Mouse (Mus musculus): ENCODE measurements around the gene Olfr1024. TPM values are rescaled to one million over a fixed set of nuclear protein-coding genes. Genes with fewer than 3 reads are reported as not detected.

Olfr1024 gene
- polyA plus RNA-seq, 1 experiment: not detected

- H3K9ac ChIP-seq (ENCODE audit: low read depth, poor library complexity, severe bottlenecking): no peak within 1 kb of the TSS
- no peaks in the 10 kb centered on the region for H3K27me3 ChIP-seq (ENCODE audit: control insufficient read depth, insufficient read depth, low read length, poor library complexity, severe bottlenecking)
- H3K4me1 ChIP-seq (ENCODE audit: control insufficient read depth, insufficient read depth, low read length): no peaks in the 10 kb centered on the region
- H3K27ac ChIP-seq (ENCODE audit: insufficient read depth, low read length): no peak within 1 kb of the TSS
- TF ChIP-seq POLR2A (IDR thresholded peaks at IDR 0.05; ENCODE audit: insufficient read depth, low read length): no peak
- no peak for TF ChIP-seq CTCF (IDR thresholded peaks at IDR 0.05; ENCODE audit: low read depth, low read length)
- TF ChIP-seq EP300 (IDR thresholded peaks at IDR 0.05; ENCODE audit: insufficient read depth, low read depth, low read length): no peak
- no peaks in the 10 kb centered on the region for H3K9me3 ChIP-seq (replicated peaks; ENCODE audit: control insufficient read depth, insufficient read depth, low read length, poor library complexity, severe bottlenecking)
- no peaks in the 10 kb centered on the region for H3K36me3 ChIP-seq (ENCODE audit: control insufficient read depth, insufficient read depth, low read length, poor library complexity, severe bottlenecking)
- H3K4me3 ChIP-seq (ENCODE audit: low read depth, low read length): no peak within 1 kb of the TSS
Measured at GRCm38 (mm10) chr2:85868294-85868693, 36.6 kb downstream of the Olfr1024 start, which contains the start of gene Olfr1022. Gene Olfr1022 (plus strand): TSS chr2:85868594.

Other genes starting within 250 kb of the Olfr1024 start
- gene Olfr154, start 240.6 kb downstream of the Olfr1024 start, polyA plus RNA-seq (2011; ENCODE audit: insufficient read depth, insufficient read length, low read depth, missing spikeins): not detected in 2 replicates
- not detected in 2 replicates for gene Olfr1006, start 226.3 kb downstream of the Olfr1024 start, polyA plus RNA-seq (2011; ENCODE audit: insufficient read depth, insufficient read length, low read depth, missing spikeins)
- gene Olfr1008, start 215.6 kb downstream of the Olfr1024 start, polyA plus RNA-seq (2011; ENCODE audit: insufficient read depth, insufficient read length, low read depth, missing spikeins): not detected in 2 replicates
- not detected in 2 replicates for gene Olfr1009, start 189.6 kb downstream of the Olfr1024 start, polyA plus RNA-seq (2011; ENCODE audit: insufficient read depth, insufficient read length, low read depth, missing spikeins)
- not detected in 2 replicates for gene Olfr1012, start 142.3 kb downstream of the Olfr1024 start, polyA plus RNA-seq (2011; ENCODE audit: insufficient read depth, insufficient read length, low read depth, missing spikeins)
- gene Olfr1013, start 138.0 kb downstream of the Olfr1024 start, polyA plus RNA-seq (2011; ENCODE audit: insufficient read depth, insufficient read length, low read depth, missing spikeins): not detected in 2 replicates
- gene Olfr1014, start 132.3 kb downstream of the Olfr1024 start, polyA plus RNA-seq (2011; ENCODE audit: insufficient read depth, insufficient read length, low read depth, missing spikeins): not detected in 2 replicates
- gene Olfr1015, start 123.0 kb downstream of the Olfr1024 start, polyA plus RNA-seq (2011; ENCODE audit: insufficient read depth, insufficient read length, low read depth, missing spikeins): not detected in 2 replicates
- gene Olfr1016, start 102.5 kb downstream of the Olfr1024 start, polyA plus RNA-seq (2011; ENCODE audit: insufficient read depth, insufficient read length, low read depth, missing spikeins): not detected in 2 replicates
- not detected in 2 replicates for gene Olfr1018, start 86.6 kb downstream of the Olfr1024 start, polyA plus RNA-seq (2011; ENCODE audit: insufficient read depth, insufficient read length, low read depth, missing spikeins)
- gene Olfr1019, start 59.6 kb downstream of the Olfr1024 start, polyA plus RNA-seq (2011; ENCODE audit: insufficient read depth, insufficient read length, low read depth, missing spikeins): not detected in 2 replicates
- not detected in 2 replicates for gene Olfr1020, start 58.0 kb downstream of the Olfr1024 start, polyA plus RNA-seq (2011; ENCODE audit: insufficient read depth, insufficient read length, low read depth, missing spikeins)
- gene Olfr1022, start 36.5 kb downstream of the Olfr1024 start, polyA plus RNA-seq (2011; ENCODE audit: insufficient read depth, insufficient read length, low read depth, missing spikeins): not detected in 2 replicates
- gene Olfr1023, start 19.4 kb downstream of the Olfr1024 start, polyA plus RNA-seq (2011; ENCODE audit: insufficient read depth, insufficient read length, low read depth, missing spikeins): not detected in 2 replicates
- not detected in 2 replicates for gene Olfr1025-ps1, start 10.1 kb upstream of the Olfr1024 start, polyA plus RNA-seq (2011; ENCODE audit: insufficient read depth, insufficient read length, low read depth, missing spikeins)
- not detected in 2 replicates for gene Olfr1026, start 16.5 kb upstream of the Olfr1024 start, polyA plus RNA-seq (2011; ENCODE audit: insufficient read depth, insufficient read length, low read depth, missing spikeins)
- not detected in 2 replicates for gene Olfr1028, start 45.4 kb upstream of the Olfr1024 start, polyA plus RNA-seq (2011; ENCODE audit: insufficient read depth, insufficient read length, low read depth, missing spikeins)
- gene Olfr1029, start 68.8 kb upstream of the Olfr1024 start, polyA plus RNA-seq (2011; ENCODE audit: insufficient read depth, insufficient read length, low read depth, missing spikeins): not detected in 2 replicates
- gene Olfr1030, start 74.2 kb upstream of the Olfr1024 start, polyA plus RNA-seq (2011; ENCODE audit: insufficient read depth, insufficient read length, low read depth, missing spikeins): not detected in 2 replicates
- gene Olfr1031, start 85.3 kb upstream of the Olfr1024 start, polyA plus RNA-seq (2011; ENCODE audit: insufficient read depth, insufficient read length, low read depth, missing spikeins): not detected in 2 replicates
- not detected in 2 replicates for gene Olfr1032, start 100.5 kb upstream of the Olfr1024 start, polyA plus RNA-seq (2011; ENCODE audit: insufficient read depth, insufficient read length, low read depth, missing spikeins)
- gene Olfr1033, start 115.6 kb upstream of the Olfr1024 start, polyA plus RNA-seq (2011; ENCODE audit: insufficient read depth, insufficient read length, low read depth, missing spikeins): not detected in 2 replicates
- not detected in 2 replicates for gene Olfr1034, start 140.8 kb upstream of the Olfr1024 start, polyA plus RNA-seq (2011; ENCODE audit: insufficient read depth, insufficient read length, low read depth, missing spikeins)
- not detected in 2 replicates for gene Olfr1036, start 168.9 kb upstream of the Olfr1024 start, polyA plus RNA-seq (2011; ENCODE audit: insufficient read depth, insufficient read length, low read depth, missing spikeins)
- gene Olfr1037, start 182.3 kb upstream of the Olfr1024 start, polyA plus RNA-seq (2011; ENCODE audit: insufficient read depth, insufficient read length, low read depth, missing spikeins): not detected in 2 replicates
- not detected in 2 replicates for gene Olfr1039, start 230.9 kb upstream of the Olfr1024 start, polyA plus RNA-seq (2011; ENCODE audit: insufficient read depth, insufficient read length, low read depth, missing spikeins)
- gene Olfr1040, start 241.7 kb upstream of the Olfr1024 start, polyA plus RNA-seq (2011; ENCODE audit: insufficient read depth, insufficient read length, low read depth, missing spikeins): not detected in 2 replicates

Data from ES-Bruce4 (cell line).